Mouse (Mus musculus) left cerebral cortex, adult 18-20 months (tissue): ENCODE data around the gene Cyp2b10. TPM values are rescaled to one million over a fixed set of nuclear protein-coding genes. Genes with fewer than 3 reads are reported as not detected.
"Not testable (repeated sequence)": the region's sequence is repeated elsewhere in the genome, so short reads cannot be mapped to it uniquely, and the experiment has no call there.

Experiments
- DNase-seq, 2 experiments: peaks; one replicate each; pipeline ENCODE4 v3.0.0; 2021 to 2022; ENCODE audit warnings: low spot score in 2 of 2, mixed read lengths in 1 of 2
- total RNA-seq, 2 experiments: library from RNA; stranded (reverse); gene quantifications; 2 replicates each; pipeline ENCODE4 v1.2.3; 2021

Gene Cyp2b10
- total RNA-seq, 2 experiments from 2014 or later = 0.67 TPM; not detected in 1

GRCm38 (mm10) chr7:25910046-25910445 lies 12.6 kb downstream of the Cyp2b10 start:
- no peak for DNase-seq

- no peak for DNase-seq
These were observed 18.7 kb downstream of the Cyp2b10 start for GRCm38 (mm10) chr7:25916116-25916515.

GRCm38 (mm10) chr7:25917271-25917670 lies 19.9 kb downstream of the Cyp2b10 start:
- not testable (repeated sequence) for DNase-seq

GRCm38 (mm10) chr7:25919467-25919866 lies 22.0 kb downstream of the Cyp2b10 start:
- DNase-seq = no peak

GRCm38 (mm10) chr7:25945274-25945673 lies 47.9 kb downstream of the Cyp2b10 start:
- no peak for DNase-seq

Other genes with a start within 250 kb of the Cyp2b10 start
- 10 to 100 TPM; 35.7 to 40.7 TPM for gene Bckdha, start 238.6 kb upstream of the Cyp2b10 start, total RNA-seq
- gene Exosc5, start 238.5 kb upstream of the Cyp2b10 start, total RNA-seq = 10 to 100 TPM; 23.5 to 24.4 TPM
- 10 to 100 TPM; 23.6 to 26.5 TPM for gene Tmem91, start 222.5 kb upstream of the Cyp2b10 start, total RNA-seq
- 10 to 100 TPM; 22.9 to 24.3 TPM for gene B9d2, start 216.8 kb upstream of the Cyp2b10 start, total RNA-seq
- gene Tgfb1, start 210.6 kb upstream of the Cyp2b10 start, total RNA-seq = 1 to 10 TPM; 7.9 to 9.2 TPM
- 10 to 100 TPM; 59.8 to 61.4 TPM for gene Ccdc97, start 178.5 kb upstream of the Cyp2b10 start, total RNA-seq
- gene Hnrnpul1, start 142.9 kb upstream of the Cyp2b10 start, total RNA-seq = 100 to 1,000 TPM in 1 of 2 experiments, 10 to 100 TPM in 1; 99.0 to 102 TPM
- gene Axl, start 108.9 kb upstream of the Cyp2b10 start, total RNA-seq = 10 to 100 TPM; 34.6 to 34.8 TPM
- 1 to 10 TPM; 3.8 TPM for gene Cyp2s1, start 80.7 kb upstream of the Cyp2b10 start, total RNA-seq
- not detected for gene Cyp2b13, start 163.9 kb downstream of the Cyp2b10 start, total RNA-seq